Mouse (Mus musculus): ENCODE data around the gene Xpr1. TPM values are rescaled to one million over a fixed set of nuclear protein-coding genes. Genes with fewer than 3 reads are reported as not detected.

The Xpr1 gene
- polyA plus RNA-seq, 1 experiment from 2014 or later: 49.8 TPM

DNA sequence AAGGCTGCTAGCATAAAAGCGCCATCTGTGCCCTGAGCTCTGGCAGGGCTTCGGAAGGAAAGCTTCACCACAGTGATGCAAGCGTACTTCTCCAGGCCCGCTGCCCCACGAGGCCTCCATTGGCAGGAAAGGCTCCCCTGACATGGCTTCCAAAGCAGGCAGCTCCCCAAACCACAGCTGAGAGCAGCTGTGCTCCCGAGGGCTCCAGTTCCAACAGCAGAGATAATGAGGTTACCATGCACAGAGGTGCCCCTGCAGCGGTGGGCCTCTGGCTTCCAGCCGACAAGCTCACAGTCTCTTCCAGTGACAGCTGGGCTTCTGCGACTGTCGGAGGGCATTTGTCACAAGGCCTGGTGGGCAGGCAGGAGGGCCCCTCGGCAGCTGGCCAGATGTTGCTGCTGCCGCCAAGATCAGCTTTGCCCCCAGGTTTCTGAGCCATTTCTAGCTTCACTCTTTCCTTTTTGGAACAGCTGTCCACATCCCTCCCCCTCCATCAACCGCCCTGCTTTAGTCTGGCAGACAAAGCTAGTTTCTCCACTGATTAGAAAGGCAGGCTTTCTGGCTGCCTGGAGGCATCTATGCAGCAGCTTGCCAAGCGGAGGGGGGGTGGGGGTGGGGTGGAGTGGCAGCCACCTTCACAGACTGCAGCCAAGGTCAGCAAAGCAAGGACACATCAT is 183.1 kb downstream of the Xpr1 start:
- Histone ChIP-seq H3K36me3 (no peaks in the 10 kb centered on the region), H3K4me1 (replicated peaks) (peaks cover 79% of the 10 kb centered on the region), H3K9me3 (no peaks in the 10 kb centered on the region), H3K4me2 (peak overlapping the region; percentile 11; the same call in 1 of the 2 replicates), H3K27me3 (no peaks in the 10 kb centered on the region), H3K9ac (0 out of 2 replicates have a peak overlapping the region, but pooled peaks have one; percentile 2), H3K4me3 (no peak overlapping the region), H3K27ac (replicated peaks) (peak overlapping the region; percentile 87)
- peak; percentile 60 for ATAC-seq (ENCODE audit: low FRiP score, low read depth)
- 9% methylated on average over 14 of the region's 14 CpGs for WGBS

GRCm38 (mm10) chr1:155233378-155233777 is 183.8 kb downstream of the Xpr1 start:
- no peak overlapping the region for H3K9ac ChIP-seq
- H3K27me3 ChIP-seq: no peaks in the 10 kb centered on the region
- peak overlapping the region; percentile 87 for H3K27ac ChIP-seq (replicated peaks)
- H3K4me3 ChIP-seq: no peak overlapping the region
- no peaks in the 10 kb centered on the region for H3K36me3 ChIP-seq
- no peak for ATAC-seq (ENCODE audit: low FRiP score, low read depth)
- no peak overlapping the region for H3K4me2 ChIP-seq
- H3K9me3 ChIP-seq: no peaks in the 10 kb centered on the region
- H3K4me1 ChIP-seq (replicated peaks): peaks cover 82% of the 10 kb centered on the region
- 59% methylated on average over 9 of the region's 9 CpGs for WGBS

DNA sequence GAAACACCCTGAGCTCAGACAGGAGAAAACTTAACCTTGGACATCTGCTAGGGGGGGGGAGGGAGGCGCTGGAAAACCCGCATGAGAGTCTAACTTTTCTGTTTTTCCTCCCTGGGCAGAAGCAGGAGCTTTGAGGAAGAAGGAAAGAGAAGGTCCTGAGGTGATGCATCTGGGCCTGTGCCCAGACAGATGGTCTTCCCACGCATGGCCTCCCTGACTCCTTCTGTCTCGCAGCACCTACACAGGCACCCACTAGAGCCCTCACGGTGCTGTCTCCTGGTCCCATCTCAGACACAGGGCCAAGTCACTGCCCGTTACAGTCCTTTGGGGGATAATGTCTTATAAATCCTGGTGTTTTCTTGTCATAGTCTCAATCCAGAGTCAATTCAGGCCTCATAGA is 184.4 kb downstream of the Xpr1 start:
- Histone ChIP-seq H3K4me1 (replicated peaks) (peaks cover 80% of the 10 kb centered on the region), H3K9ac (no peak overlapping the region), H3K4me3 (no peak overlapping the region), H3K27ac (replicated peaks) (peak overlapping the region; percentile 87), H3K4me2 (no peak overlapping the region), H3K36me3 (no peaks in the 10 kb centered on the region), H3K27me3 (no peaks in the 10 kb centered on the region), H3K9me3 (no peaks in the 10 kb centered on the region)
- no peak for ATAC-seq (ENCODE audit: low FRiP score, low read depth)
- WGBS: 59% methylated on average over 6 of the region's 6 CpGs

- no peaks in the 10 kb centered on the region for H3K9me3 ChIP-seq
- H3K9ac ChIP-seq: no peak overlapping the region
- no peak overlapping the region for H3K4me3 ChIP-seq
- peaks cover 76% of the 10 kb centered on the region for H3K4me1 ChIP-seq (replicated peaks)
- peak overlapping the region; percentile 87 for H3K27ac ChIP-seq (replicated peaks)
- no peak for ATAC-seq (ENCODE audit: low FRiP score, low read depth)
- H3K4me2 ChIP-seq: no peak overlapping the region
- H3K27me3 ChIP-seq: no peaks in the 10 kb centered on the region
- H3K36me3 ChIP-seq: no peaks in the 10 kb centered on the region
- WGBS: 59% methylated on average over 12 of the region's 12 CpGs
Observed at GRCm38 (mm10) chr1:155232385-155232784, 184.8 kb downstream of the Xpr1 start.

DNA sequence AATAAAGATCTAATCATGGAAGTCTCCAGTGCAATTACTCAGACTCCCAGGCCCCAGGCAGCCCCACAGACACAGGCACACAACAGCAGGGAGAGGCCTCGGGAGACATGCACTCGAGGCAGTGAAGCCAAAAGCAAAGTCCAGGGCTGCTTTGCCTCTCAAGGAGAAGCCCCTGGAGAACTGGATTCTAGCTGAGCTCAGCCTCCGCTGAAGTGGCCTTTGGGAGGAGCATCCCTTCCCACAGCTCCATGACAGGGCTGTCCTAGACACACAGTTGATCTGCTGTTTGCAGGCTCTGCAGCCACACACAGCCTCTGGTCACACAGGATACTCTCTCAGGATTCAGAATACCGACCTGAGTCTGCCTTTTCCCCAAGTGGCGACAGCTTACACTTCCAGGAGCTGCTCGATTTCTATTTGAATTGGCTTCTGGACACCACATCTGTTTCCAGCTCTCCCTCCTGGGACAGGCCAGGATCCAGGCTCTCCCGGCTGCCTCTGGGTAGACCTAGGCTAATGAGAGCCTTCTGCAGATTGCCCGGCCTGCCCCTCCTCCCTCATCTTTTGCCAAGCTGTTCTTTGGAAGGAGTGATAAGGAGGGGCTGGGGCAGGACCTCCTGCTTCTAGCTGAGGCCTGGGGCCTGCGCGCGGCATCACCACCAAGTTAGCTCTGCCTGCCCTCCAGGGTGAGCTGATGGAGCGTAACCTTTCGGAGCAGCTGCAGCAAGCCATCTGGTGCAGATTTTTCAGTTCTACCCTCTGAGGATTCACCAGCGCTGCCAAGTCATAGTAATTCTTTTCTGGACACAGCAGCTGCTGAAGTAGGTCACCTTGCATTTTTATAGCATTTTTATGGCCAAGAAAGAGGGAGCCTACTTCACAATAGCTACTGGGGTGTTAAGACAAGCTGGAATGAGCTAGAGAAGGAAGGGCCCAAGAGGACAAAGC is 187.5 kb downstream of the Xpr1 start:
- Histone ChIP-seq H3K27me3 (no peaks in the 10 kb centered on the region), H3K36me3 (no peaks in the 10 kb centered on the region), H3K9me3 (no peaks in the 10 kb centered on the region), H3K4me3 (no peak overlapping the region), H3K4me2 (no peak overlapping the region), H3K27ac (replicated peaks) (peak overlapping the region; percentile 84), H3K4me1 (replicated peaks) (peaks cover 52% of the 10 kb centered on the region), H3K9ac (no peak overlapping the region)
- 16% methylated on average over 14 of the region's 14 CpGs for WGBS
- ATAC-seq (ENCODE audit: low FRiP score, low read depth): peak; percentile 35

Small RNA genes lying within 50 kb of the gene (microRNA-seq; reads per million reads assigned to microRNA genes)
- gene Gm22569: not detected

Other genes with a start within 250 kb of the Xpr1 start
- 6.4 and 6.6 TPM in 2 replicates for gene BC034090, start 173.0 kb downstream of the Xpr1 start, polyA plus RNA-seq (2015; fragmentation: Nextera tagmentation; extraction: Ambion mirVana)
- gene Acbd6, start 140.7 kb upstream of the Xpr1 start, polyA plus RNA-seq (2015; fragmentation: Nextera tagmentation; extraction: Ambion mirVana): 95.2 and 109 TPM in 2 replicates